Mouse (Mus musculus) embryonic facial prominence, embryonic 15.5 days (tissue): ENCODE results near the gene Ptpn1. TPM values are rescaled to one million over a fixed set of nuclear protein-coding genes. Genes with fewer than 3 reads are reported as not detected.
A peak's percentile ranks its signal among the peaks of the same experiment; 100 is the strongest.

Source experiments
- ATAC-seq: fragments of 200-750 bp; cut with Nextera tagmentation; 2 replicates; pipeline ENCODE4 v1.8.0; 2017; ENCODE audit warnings: low read depth, moderate TSS enrichment; ENCODE audit not compliant: insufficient number of reproducible peaks, low FRiP score, low TSS enrichment
- H3K27ac ChIP-seq: fragments of 300-500 bp; sonication (generic); replicated peaks from 2 replicates; pipeline ENCODE4 v1.5.1; 2015; ENCODE audit warnings: mild to moderate bottlenecking, inconsistent platforms
- H3K27me3 ChIP-seq: fragments of 300-500 bp; sonication (generic); 2 replicates; pipeline ENCODE4 v1.6.1; 2015; ENCODE audit warnings: inconsistent platforms
- H3K36me3 ChIP-seq: fragments of 300-500 bp; sonication (generic); 2 replicates; pipeline ENCODE4 v1.6.1; 2015; ENCODE audit warnings: mild to moderate bottlenecking, inconsistent platforms
- H3K4me1 ChIP-seq: fragments of 300-500 bp; sonication (generic); 2 replicates; pipeline ENCODE4 v1.6.1; 2015; ENCODE audit warnings: inconsistent platforms
- H3K4me2 ChIP-seq: fragments of 300-500 bp; sonication (generic); replicated peaks from 2 replicates; pipeline ENCODE4 v1.6.1; 2015; ENCODE audit warnings: mild to moderate bottlenecking, inconsistent platforms
- H3K4me3 ChIP-seq: fragments of 300-500 bp; sonication (generic); replicated peaks from 2 replicates; pipeline ENCODE4 v1.5.1; 2015; ENCODE audit warnings: mild to moderate bottlenecking, inconsistent platforms
- H3K9ac ChIP-seq: fragments of 300-500 bp; sonication (generic); 2 replicates; pipeline ENCODE4 v1.6.1; 2015; ENCODE audit warnings: inconsistent platforms
- H3K9me3 ChIP-seq: fragments of 300-500 bp; sonication (generic); replicated peaks from 2 replicates; pipeline ENCODE4 v1.6.1; 2016; ENCODE audit warnings: inconsistent platforms
- WGBS: fragments of 180-500 bp; shearing (Covaris S2); methylation state at CpG from one replicate; pipeline ENCODE4 v1.1.7; 2015; 5-methylcytosine and 5-hydroxymethylcytosine counted together
- polyA plus RNA-seq: library from polyadenylated mRNA; unstranded; fragments of >200 nt; fragmentation: Nextera tagmentation; extraction: Ambion mirVana; gene quantifications from 2 replicates; pipeline ENCODE4 v1.2.1, GENCODE M21; 2015

Gene Ptpn1
- polyA plus RNA-seq, 1 experiment from 2014 or later: 61.5 TPM

DNA sequence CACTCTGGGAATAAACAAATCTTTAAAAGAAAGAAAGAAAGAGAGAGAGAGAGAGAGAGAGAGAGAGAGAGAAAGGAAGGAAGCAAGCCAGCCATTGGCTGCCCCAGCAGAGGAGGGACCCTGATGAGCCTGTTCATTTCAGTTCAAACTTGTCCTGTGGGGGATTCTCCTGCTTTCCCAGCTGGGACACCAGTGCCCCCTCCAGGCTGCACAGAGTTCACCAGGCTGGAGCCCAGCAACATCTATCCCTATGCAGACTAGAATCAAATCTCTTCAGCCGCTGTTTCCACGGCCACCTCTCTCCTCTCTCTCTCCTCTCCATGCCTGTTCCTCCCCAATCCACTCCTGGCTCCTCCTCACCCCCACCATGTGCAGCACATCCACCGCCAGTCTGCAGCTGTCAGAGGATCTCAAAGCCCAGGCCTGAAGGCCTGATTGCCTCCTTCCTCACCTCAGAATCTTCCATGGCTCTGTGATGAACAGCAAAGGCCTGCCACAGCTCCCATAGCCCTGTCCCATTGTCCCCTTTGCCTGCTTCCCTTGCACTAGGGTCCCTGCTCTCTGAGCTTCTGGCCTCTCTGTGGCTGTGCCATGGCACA, 67.4 kb downstream of the Ptpn1 start:
- no peaks in the 10 kb centered on the region for H3K9me3 ChIP-seq
- H3K27ac ChIP-seq: no peak overlapping the region
- peaks cover 21% of the 10 kb centered on the region for H3K36me3 ChIP-seq
- H3K27me3 ChIP-seq: no peaks in the 10 kb centered on the region
- ATAC-seq: no peak
- 0 out of 2 replicates have a peak, but pooled peaks cover 3% of the 10 kb centered on the region for H3K4me1 ChIP-seq
- H3K4me3 ChIP-seq: no peak overlapping the region
- no peak overlapping the region for H3K4me2 ChIP-seq
- WGBS: 69% methylated on average over 3 of the region's 3 CpGs
- H3K9ac ChIP-seq: no peak overlapping the region

DNA sequence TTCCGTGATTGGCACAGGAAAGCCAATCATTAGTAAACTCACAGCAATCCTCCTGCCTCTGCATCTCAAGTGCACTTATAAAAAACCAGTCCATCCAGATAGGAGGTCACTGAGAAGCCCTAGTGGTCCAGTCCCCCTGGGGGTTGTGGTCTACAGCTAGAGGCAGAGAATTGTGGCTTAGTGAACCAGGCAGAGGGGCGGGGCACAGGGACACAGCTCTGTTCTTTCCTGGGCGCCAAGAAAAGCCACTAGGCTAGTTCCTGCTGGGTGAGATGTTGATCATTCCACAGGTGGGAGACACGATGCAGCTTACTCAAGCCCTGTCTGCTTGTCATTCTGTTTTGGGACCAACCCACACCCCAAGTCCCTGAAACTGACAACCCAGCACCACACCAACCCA, 70.3 kb downstream of the Ptpn1 start:
- no peak for ATAC-seq

DNA sequence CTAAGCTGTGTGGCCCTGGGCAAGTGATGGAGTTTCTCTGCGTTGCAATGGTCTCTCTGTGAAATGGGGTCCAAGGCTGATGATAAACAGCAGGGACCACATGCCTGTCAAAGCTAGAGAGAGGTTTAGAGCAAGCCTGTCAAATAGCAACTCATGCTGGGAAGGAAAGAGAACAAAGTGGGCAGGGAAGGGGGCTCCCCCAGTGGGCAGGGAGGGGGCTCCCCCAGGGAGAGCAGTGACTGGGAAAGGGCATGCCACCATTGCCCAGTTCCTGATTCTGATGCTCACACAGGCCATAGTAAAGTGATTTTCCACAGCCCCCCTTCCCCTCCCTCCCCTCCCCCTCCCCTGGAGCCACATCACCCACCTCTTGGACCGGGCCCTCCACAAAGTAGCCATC, 71.0 kb downstream of the Ptpn1 start:
- Histone ChIP-seq H3K9me3 (no peaks in the 10 kb centered on the region), H3K27me3 (no peaks in the 10 kb centered on the region), H3K9ac (no peak overlapping the region), H3K36me3 (peaks cover 21% of the 10 kb centered on the region), H3K27ac (no peak overlapping the region), H3K4me2 (no peak overlapping the region), H3K4me1 (peaks cover 22% of the 10 kb centered on the region), H3K4me3 (no peak overlapping the region)
- WGBS: 39% methylated on average over 2 of the region's 2 CpGs
- no peak for ATAC-seq

More for the DNA sequence above, 70.3 kb downstream of the Ptpn1 start:
- Histone ChIP-seq H3K4me3 (no peak overlapping the region), H3K9ac (no peak overlapping the region), H3K4me1 (peaks cover 17% of the 10 kb centered on the region), H3K27ac (no peak overlapping the region), H3K9me3 (no peaks in the 10 kb centered on the region), H3K36me3 (peaks cover 21% of the 10 kb centered on the region), H3K4me2 (no peak overlapping the region), H3K27me3 (no peaks in the 10 kb centered on the region)
- 44% methylated on average over 4 of the region's 4 CpGs for WGBS

DNA sequence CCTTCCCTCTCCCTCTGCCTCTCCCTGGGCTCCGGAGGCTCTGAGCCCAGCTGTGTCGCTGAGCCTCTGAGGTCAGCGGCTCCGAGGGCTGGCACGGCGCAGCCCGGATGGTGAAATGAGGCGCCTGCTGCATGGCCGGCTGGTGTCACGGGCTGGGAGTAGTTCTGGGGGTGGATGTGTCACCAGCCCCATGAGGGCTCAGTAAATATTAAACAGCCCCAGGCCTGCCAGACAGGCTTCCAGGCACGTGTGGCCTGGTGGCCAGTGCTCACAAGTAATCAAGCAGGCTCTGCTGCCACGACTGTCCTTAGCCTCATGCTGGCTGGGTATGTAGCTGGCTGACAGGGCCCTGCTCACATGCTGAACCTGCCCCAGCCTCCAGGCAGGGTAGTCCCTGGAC, 71.6 kb downstream of the Ptpn1 start:
- no peak for ATAC-seq
- Histone ChIP-seq H3K4me1 (peaks cover 26% of the 10 kb centered on the region), H3K4me3 (no peak overlapping the region), H3K27ac (no peak overlapping the region), H3K36me3 (peaks cover 21% of the 10 kb centered on the region), H3K27me3 (no peaks in the 10 kb centered on the region), H3K9me3 (no peaks in the 10 kb centered on the region), H3K4me2 (no peak overlapping the region), H3K9ac (no peak overlapping the region)
- 51% methylated on average over 12 of the region's 12 CpGs for WGBS

DNA sequence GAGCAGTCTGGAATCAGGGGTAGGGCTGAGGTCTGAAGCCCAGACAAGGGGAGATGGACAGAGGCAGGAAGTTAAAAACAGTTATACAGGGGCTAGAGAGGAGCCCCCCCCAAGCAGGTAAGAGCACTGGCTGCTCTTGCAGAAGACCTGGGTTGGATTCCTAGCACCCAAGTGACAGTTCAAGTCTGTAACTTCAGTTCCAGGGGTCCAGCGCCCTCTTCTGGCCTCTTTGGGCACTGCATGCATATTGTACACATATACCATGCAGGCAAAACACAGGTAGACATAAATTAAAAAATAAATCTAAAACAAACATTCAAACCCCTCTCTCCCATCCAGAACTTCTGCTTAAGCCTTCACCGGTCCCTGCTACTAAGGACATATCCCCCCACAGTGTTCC, 72.5 kb downstream of the Ptpn1 start:
- ATAC-seq: no peak
- no peak overlapping the region for H3K9ac ChIP-seq
- WGBS: 57% methylated on average over 2 of the region's 2 CpGs
- no peak overlapping the region for H3K4me3 ChIP-seq
- H3K4me2 ChIP-seq: no peak overlapping the region
- peaks cover 26% of the 10 kb centered on the region for H3K4me1 ChIP-seq
- H3K27me3 ChIP-seq: no peaks in the 10 kb centered on the region
- H3K36me3 ChIP-seq: peaks cover 21% of the 10 kb centered on the region
- H3K9me3 ChIP-seq: no peaks in the 10 kb centered on the region
- no peak overlapping the region for H3K27ac ChIP-seq

DNA sequence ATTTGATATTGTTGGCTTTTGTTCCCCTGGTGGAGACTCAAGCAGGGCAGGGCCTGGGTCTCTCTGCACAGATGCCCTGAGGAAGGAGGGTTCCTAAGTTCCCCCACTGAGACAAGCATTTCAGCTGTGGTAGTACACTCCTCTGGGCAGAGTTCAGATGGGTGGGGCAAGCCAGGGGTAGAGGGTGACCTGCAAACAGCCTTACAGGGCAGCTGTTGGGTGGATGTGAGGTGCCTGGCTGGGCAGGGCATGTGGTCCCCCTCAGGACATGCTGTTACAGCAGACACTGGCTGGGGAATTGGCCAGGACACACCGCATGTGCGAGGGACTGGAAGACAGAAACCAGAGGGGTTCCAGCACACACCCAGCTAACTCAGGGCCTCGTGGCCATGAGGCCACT, 73.1 kb downstream of the Ptpn1 start:
- Histone ChIP-seq H3K27me3 (no peaks in the 10 kb centered on the region), H3K9ac (no peak overlapping the region), H3K4me3 (no peak overlapping the region), H3K4me2 (no peak overlapping the region), H3K36me3 (peaks cover 16% of the 10 kb centered on the region), H3K27ac (no peak overlapping the region), H3K4me1 (peaks cover 30% of the 10 kb centered on the region), H3K9me3 (no peaks in the 10 kb centered on the region)
- ATAC-seq: no peak
- WGBS: 73% methylated on average over 3 of the region's 3 CpGs

DNA sequence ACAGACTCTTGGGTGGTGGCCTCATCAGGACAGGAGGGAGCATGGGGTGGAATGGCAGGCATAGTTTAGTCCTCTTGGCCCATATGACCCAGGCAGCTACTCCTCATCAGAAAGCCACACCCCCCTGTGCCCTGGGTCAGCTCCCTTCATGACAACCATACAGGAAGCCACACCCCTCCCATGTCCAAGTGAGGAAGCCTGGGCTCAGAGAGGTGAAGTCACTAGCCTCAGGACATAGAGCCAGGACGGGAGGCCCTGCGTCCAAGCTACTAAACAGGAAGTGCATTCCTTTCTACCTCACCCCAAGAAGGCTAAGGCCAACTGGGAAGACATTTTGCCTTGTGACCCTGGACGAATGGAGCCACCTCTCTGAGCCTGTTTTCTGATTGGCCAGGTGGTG, 73.8 kb downstream of the Ptpn1 start:
- Histone ChIP-seq H3K9ac (no peak overlapping the region), H3K4me3 (no peak overlapping the region), H3K36me3 (peaks cover 10% of the 10 kb centered on the region; the same call in 1 of the 2 replicates), H3K27me3 (no peaks in the 10 kb centered on the region), H3K4me2 (no peak overlapping the region), H3K27ac (no peak overlapping the region), H3K4me1 (peaks cover 36% of the 10 kb centered on the region), H3K9me3 (no peaks in the 10 kb centered on the region)
- ATAC-seq: no peak
- 35% methylated on average over 3 of the region's 3 CpGs for WGBS

DNA sequence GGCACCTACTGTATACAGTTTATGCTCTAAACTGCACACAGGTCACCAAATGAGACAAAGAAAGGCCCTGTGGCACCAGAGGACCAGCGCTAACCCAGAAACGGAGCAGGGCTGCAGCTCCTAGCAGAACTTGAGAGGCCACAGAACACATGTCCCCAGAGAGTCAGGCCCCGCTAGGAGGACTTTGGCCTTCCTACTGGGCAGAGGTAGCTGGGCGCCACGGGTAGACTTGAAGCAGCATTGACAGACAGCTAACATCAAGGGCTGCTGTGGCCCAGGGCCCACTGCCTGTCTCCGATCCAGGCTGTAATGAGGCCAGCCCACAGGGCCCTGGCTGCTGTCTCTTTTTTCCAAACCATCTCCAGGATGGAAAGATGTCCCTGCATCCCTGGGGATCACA, 74.6 kb downstream of the Ptpn1 start:
- WGBS: 75% methylated on average over 6 of the region's 6 CpGs

DNA sequence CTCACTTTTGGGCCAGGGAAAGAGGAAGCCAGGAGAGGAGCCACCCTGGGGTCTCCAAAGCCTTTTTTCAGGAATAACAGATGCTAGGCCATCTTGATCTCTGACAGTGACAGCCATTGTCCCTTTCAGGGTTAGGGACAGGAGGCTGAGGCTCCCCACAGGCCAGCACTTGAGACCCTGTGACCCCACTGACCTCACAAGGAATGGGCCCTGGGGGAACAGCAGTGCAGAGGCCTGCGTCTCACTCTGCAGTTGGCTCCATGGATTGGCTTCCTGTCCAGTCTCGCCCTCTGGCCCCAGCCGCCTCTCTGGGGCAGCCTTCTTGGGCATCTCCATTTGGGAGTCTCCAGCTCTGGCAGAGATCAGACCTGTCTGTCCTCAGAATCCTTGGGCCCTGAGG, 76.3 kb downstream of the Ptpn1 start:
- no peaks in the 10 kb centered on the region for H3K36me3 ChIP-seq
- no peak overlapping the region for H3K4me3 ChIP-seq
- no peaks in the 10 kb centered on the region for H3K27me3 ChIP-seq
- H3K9ac ChIP-seq: no peak overlapping the region
- no peak for ATAC-seq
- 62% methylated on average over 3 of the region's 3 CpGs for WGBS
- H3K4me1 ChIP-seq: peaks cover 46% of the 10 kb centered on the region
- H3K4me2 ChIP-seq: no peak overlapping the region
- no peak overlapping the region for H3K27ac ChIP-seq
- H3K9me3 ChIP-seq: no peaks in the 10 kb centered on the region

More for the DNA sequence above, 74.6 kb downstream of the Ptpn1 start:
- no peak for ATAC-seq
- H3K27ac ChIP-seq: no peak overlapping the region
- no peak overlapping the region for H3K9ac ChIP-seq
- H3K4me1 ChIP-seq: peaks cover 44% of the 10 kb centered on the region
- H3K4me3 ChIP-seq: no peak overlapping the region
- no peaks in the 10 kb centered on the region for H3K9me3 ChIP-seq
- H3K36me3 ChIP-seq: peaks cover 5% of the 10 kb centered on the region; the same call in 1 of the 2 replicates
- H3K27me3 ChIP-seq: no peaks in the 10 kb centered on the region
- no peak overlapping the region for H3K4me2 ChIP-seq

DNA sequence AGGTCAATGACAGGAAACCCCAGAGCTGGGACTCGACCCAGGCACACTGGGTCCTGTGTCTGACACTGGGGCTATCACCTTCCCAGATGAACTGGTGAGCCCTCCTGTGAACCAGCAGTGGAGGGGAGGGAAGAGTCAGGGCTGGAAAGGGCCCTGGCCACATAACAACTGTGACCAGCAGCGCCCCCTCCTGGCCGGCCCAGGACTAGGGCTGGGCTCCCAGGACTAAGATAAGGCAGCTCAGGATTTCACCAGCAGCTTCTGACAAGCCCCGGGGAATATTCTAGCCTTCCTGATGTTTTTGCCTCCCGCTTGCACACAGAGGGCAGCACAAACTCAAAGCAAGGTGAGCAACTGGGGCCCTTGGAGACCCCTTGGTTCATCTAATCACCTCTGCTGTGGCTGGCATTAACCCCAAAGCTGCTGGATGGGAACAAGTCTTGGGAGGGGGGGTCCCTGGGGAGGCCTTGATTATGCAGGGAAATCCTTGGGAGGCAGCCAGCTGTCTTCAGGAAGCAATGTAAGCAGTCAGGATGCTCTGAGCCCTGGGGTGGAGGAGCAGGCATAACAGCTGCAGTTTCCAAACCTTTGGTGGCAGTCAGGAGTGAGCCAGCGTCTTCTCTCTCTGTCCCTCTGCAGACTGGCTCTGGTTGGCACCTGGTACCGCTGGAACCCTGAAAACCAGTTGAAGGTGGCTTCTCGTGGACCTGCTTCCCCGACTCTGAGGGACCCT, 78.2 kb downstream of the Ptpn1 start, which contains the start of gene Ripor3:
Gene Ripor3 (minus strand): TSS at position 683 of the 733 bp plus-strand sequence.
- H3K4me2 ChIP-seq: no peak within 1 kb of the TSS
- 18% methylated on average over 9 of the region's 9 CpGs for WGBS
- no peak within 1 kb of the TSS for H3K9ac ChIP-seq
- H3K4me3 ChIP-seq: no peak within 1 kb of the TSS
- H3K36me3 ChIP-seq: no peaks in the 10 kb centered on the region
- no peaks in the 10 kb centered on the region for H3K27me3 ChIP-seq
- peaks cover 49% of the 10 kb centered on the region for H3K4me1 ChIP-seq
- ATAC-seq: peak; percentile 36; the same call in 1 of the 2 replicates
- no peaks in the 10 kb centered on the region for H3K9me3 ChIP-seq
- H3K27ac ChIP-seq: peak within 1 kb of the TSS; percentile 56

DNA sequence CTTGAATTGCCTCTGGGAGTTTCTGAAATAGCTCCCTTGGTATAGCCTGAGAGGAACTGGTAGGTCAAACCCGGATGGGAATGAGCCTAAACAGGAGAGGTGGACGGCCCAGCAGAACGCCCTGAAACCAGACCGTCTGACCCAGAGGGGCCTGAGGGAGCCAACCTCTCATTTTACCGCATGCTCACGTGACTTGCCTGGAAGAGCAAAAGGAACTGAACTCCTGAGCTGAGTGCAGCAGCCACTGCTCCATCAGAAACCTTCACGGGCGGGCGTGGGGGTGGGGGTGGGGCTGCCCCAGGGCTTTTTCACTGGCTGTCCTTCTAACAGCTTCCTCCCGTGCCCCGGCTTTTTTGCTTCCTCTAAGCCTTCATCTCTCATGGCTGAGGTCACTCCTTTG, 79.0 kb downstream of the Ptpn1 start:
- peak; percentile 55; the same call in 1 of the 2 replicates for ATAC-seq
- no peaks in the 10 kb centered on the region for H3K36me3 ChIP-seq
- no peak overlapping the region for H3K4me2 ChIP-seq
- no peak overlapping the region for H3K4me3 ChIP-seq
- 17% methylated on average over 11 of the region's 11 CpGs for WGBS
- no peaks in the 10 kb centered on the region for H3K27me3 ChIP-seq
- H3K27ac ChIP-seq: peak overlapping the region; percentile 39
- H3K9ac ChIP-seq: no peak overlapping the region
- H3K4me1 ChIP-seq: peaks cover 45% of the 10 kb centered on the region
- H3K9me3 ChIP-seq: no peaks in the 10 kb centered on the region
